Mouse (Mus musculus): ENCODE results near the gene Jag1.
A peak's percentile ranks its signal among the peaks of the same experiment; 100 is the strongest.

DNA sequence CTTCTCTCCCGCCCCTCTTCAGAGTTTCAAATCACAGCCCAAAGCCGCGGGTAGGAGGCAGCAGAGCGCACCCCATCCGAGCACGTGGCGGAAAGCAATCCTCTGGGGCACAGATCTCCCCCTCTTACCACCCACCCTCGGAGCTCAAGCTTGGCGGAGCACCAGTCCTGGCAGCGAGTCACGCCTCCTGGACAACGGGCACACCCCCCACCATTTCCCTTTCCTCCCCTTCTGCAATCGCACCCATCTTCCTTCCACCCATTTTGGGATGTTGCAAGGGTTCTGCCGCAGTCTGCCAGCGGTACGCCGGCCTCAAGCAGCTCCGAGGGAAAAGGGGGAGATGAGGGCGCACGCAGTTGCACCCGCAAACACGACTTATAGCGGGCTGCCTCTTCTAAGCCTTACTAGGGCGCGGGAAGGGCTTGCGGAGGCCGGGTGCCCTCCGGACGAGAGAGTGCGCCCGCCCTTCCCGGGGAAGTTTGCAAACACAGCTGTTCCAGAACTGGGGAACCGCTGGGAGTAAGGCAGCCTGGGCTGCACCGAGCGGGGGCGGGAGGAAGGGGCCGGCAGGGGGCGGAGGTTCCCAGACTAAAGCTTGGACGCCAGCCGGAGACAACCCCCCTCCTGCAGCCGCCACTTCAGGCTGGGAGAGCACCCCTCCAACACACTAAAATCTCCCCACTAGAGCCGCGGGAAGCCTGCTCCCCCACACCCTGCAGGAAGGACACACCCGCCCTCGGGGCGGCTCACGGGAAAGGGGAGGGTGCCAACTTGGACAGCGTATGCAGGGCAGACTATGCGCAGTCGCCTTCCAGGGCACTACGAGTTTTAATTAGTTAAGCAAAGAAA lies 2.0 kb downstream of the Jag1 start:
- TF ChIP-seq CTCF (IDR thresholded peaks at IDR 0.05; ENCODE audit: control insufficient read depth, insufficient read depth, insufficient read length) (peak; percentile 62), FOSL1 (IDR thresholded peaks at IDR 0.05; ENCODE audit: insufficient read depth, low read length, poor library complexity, severe bottlenecking) (no peak)

All from C2C12 (cell line).